Comparison of ENCODE assay signal across 12 mouse cellular contexts in genomic region chrX:145515498-145516158, GRCm38 (mm10). TPM values are rescaled to one million over a fixed set of nuclear protein-coding genes. Genes with fewer than 3 reads are reported as not detected.
A peak's percentile ranks its signal among the peaks of the same experiment; 100 is the strongest.
DNase-seq lines count a peak whose midpoint lies in the region; ATAC-seq lines count a peak whose summit lies in the region.
"Had no signal": no experiment of that assay in that cellular context is flagged by ENCODE, and none has a peak within 500 bp of the region (broad histone marks: within the 10 kb centered on the region; RNA-seq: fewer than 3 reads in every experiment).

No protein-coding gene starts in this region.

- peak; percentile 72; the same call in 1 of the 2 replicates for ATAC-seq in kidney, embryonic 15.5 days (replicated peaks; ENCODE audit: low FRiP score)
- ATAC-seq: forebrain, embryonic 14.5 days had no signal

- H3K27ac ChIP-seq in kidney, embryonic 15.5 days, result peak overlapping the region; percentile 77
- H3K27ac ChIP-seq: hindbrain, embryonic 14.5 days had no signal

- H3K9me3 ChIP-seq in kidney, embryonic 15.5 days (replicated peaks), result no peaks in the 10 kb centered on the region
- H3K9me3 ChIP-seq: G1E had no signal

- no peak overlapping the region for H3K9ac ChIP-seq in kidney, embryonic 15.5 days
- H3K9ac ChIP-seq: hindbrain, embryonic 14.5 days had no signal

- 0 out of 2 replicates have a peak, but pooled peaks cover 5% of the 10 kb centered on the region for H3K4me1 ChIP-seq in kidney, embryonic 15.5 days

- peak; percentile 10 to 25 for DNase-seq in adrenal gland, postnatal 36 days
- DNase-seq in adrenal gland, postnatal 25 days, result no peak
- DNase-seq in kidney, adult 11 months, result no peak
- DNase-seq in kidney, postnatal 14 days, result peak; percentile 27
- DNase-seq in testis, postnatal 10 days (ENCODE audit: low spot score), result peak; percentile 39
- no peak for DNase-seq in left cerebral cortex, postnatal 25 days (ENCODE audit: low spot score in 2 of 2)
- DNase-seq in spleen, adult 18-20 months, result no peak
- DNase-seq: B cell, adult 2 months had no signal

- 34% methylated on average over 9 of the region's 9 CpGs for WGBS in kidney, embryonic 15.5 days

- H3K36me3 ChIP-seq in kidney, embryonic 15.5 days, result no peaks in the 10 kb centered on the region
- H3K36me3 ChIP-seq: G1E had no signal

- intact Hi-C loops in left cerebral cortex, postnatal 25 days (cut with DNase I), result no loop called here

- H3K4me3 ChIP-seq in kidney, embryonic 15.5 days (replicated peaks), result no peak overlapping the region

- H3K27me3 ChIP-seq in kidney, embryonic 15.5 days, result 0 out of 2 replicates have a peak, but pooled peaks cover 2% of the 10 kb centered on the region

- H3K4me2 ChIP-seq in kidney, embryonic 15.5 days, result peak overlapping the region; percentile 25; the same call in 1 of the 2 replicates
- H3K4me2 ChIP-seq: hindbrain, embryonic 14.5 days had no signal

RNA-seq across cellular contexts. Expression of gene Amot, which starts 10.6 kb away (rescaled TPM):
- 1 to 10 TPM; 6.8 to 7.0 TPM for total RNA-seq in adrenal gland, postnatal 36 days (2021)
- 5.9 and 7.3 TPM in 2 replicates for total RNA-seq in adrenal gland, postnatal 25 days (2021)
- polyA plus RNA-seq in kidney, embryonic 15.5 days (2015; fragmentation: Nextera tagmentation; extraction: Ambion mirVana), result 24.9 and 25.0 TPM in 2 replicates
- 10 to 100 TPM; 21.7 to 25.1 TPM for total RNA-seq in left cerebral cortex, postnatal 25 days (2021)

Comparison
In these comparisons a context has a peak if more than half of its experiments do, and no peak if none do; other contexts are left out.
1. DNase-seq: peak in adrenal gland, postnatal 36 days (2 of 2), kidney, postnatal 14 days (single experiment) and testis, postnatal 10 days (single experiment); none in adrenal gland, postnatal 25 days (single experiment), kidney, adult 11 months (single experiment), left cerebral cortex, postnatal 25 days (0 of 2) and spleen, adult 18-20 months (0 of 2).